Mouse (Mus musculus) small intestine, adult 2 months (tissue): ENCODE measurements around the gene Cpeb2. TPM values are rescaled to one million over a fixed set of nuclear protein-coding genes. Genes with fewer than 3 reads are reported as not detected.

Experiments
- H3K27ac ChIP-seq: fragments of 200-500 bp; 2 replicates; pipeline ENCODE4 v1.5.1; 2012; ENCODE audit warnings: low read depth, low read length, control low read depth, inconsistent platforms; ENCODE audit not compliant: insufficient read depth
- H3K27me3 ChIP-seq: fragments of 200-500 bp; 2 replicates; pipeline ENCODE4 v1.6.1; 2012; ENCODE audit warnings: mild to moderate bottlenecking, moderate library complexity, low read length, inconsistent platforms; ENCODE audit not compliant: control insufficient read depth, insufficient read depth
- H3K36me3 ChIP-seq: fragments of 200-500 bp; 2 replicates; pipeline ENCODE4 v1.6.1; 2012; ENCODE audit warnings: mild to moderate bottlenecking, low read length, control low read depth, inconsistent platforms; ENCODE audit not compliant: control insufficient read depth, insufficient read depth
- H3K4me1 ChIP-seq: fragments of 200-500 bp; 2 replicates; pipeline ENCODE4 v1.6.1; 2012; ENCODE audit warnings: low read length, inconsistent platforms, mixed read lengths; ENCODE audit not compliant: control insufficient read depth, insufficient read depth, insufficient read length
- H3K4me3 ChIP-seq: fragments of 200-500 bp; 2 replicates; pipeline ENCODE4 v1.5.1; 2012; ENCODE audit warnings: low read depth, mild to moderate bottlenecking, control low read depth, inconsistent platforms, low read length, moderate library complexity
- CTCF ChIP-seq: fragments of 200-500 bp; IDR thresholded peaks from 2 replicates; pipeline ENCODE4 v1.5.1; 2012; ENCODE audit warnings: low read depth, mild to moderate bottlenecking, control low read depth, inconsistent platforms, low read length, moderate library complexity, mixed read lengths; ENCODE audit not compliant: insufficient replicate concordance, insufficient read length; ENCODE audit errors: extremely low read depth
- POLR2A ChIP-seq: fragments of 200-500 bp; IDR thresholded peaks from 2 replicates; pipeline ENCODE4 v1.6.1; 2012; ENCODE audit warnings: low read depth, mild to moderate bottlenecking, control low read depth, inconsistent platforms, low read length, moderate library complexity
- WGBS: fragments of 180-500 bp; shearing (Covaris S2); methylation state at CpG from one replicate; pipeline ENCODE4 v1.1.7; 2018; 5-methylcytosine and 5-hydroxymethylcytosine counted together
- polyA plus RNA-seq: library from polyadenylated mRNA; depleted of rRNA; stranded (reverse); fragments of >200 nt; gene quantifications from 2 replicates; pipeline ENCODE4 v1.2.3, GENCODE M21; 2012

Cpeb2 gene
- polyA plus RNA-seq, 1 experiment: 54.3 TPM

DNA sequence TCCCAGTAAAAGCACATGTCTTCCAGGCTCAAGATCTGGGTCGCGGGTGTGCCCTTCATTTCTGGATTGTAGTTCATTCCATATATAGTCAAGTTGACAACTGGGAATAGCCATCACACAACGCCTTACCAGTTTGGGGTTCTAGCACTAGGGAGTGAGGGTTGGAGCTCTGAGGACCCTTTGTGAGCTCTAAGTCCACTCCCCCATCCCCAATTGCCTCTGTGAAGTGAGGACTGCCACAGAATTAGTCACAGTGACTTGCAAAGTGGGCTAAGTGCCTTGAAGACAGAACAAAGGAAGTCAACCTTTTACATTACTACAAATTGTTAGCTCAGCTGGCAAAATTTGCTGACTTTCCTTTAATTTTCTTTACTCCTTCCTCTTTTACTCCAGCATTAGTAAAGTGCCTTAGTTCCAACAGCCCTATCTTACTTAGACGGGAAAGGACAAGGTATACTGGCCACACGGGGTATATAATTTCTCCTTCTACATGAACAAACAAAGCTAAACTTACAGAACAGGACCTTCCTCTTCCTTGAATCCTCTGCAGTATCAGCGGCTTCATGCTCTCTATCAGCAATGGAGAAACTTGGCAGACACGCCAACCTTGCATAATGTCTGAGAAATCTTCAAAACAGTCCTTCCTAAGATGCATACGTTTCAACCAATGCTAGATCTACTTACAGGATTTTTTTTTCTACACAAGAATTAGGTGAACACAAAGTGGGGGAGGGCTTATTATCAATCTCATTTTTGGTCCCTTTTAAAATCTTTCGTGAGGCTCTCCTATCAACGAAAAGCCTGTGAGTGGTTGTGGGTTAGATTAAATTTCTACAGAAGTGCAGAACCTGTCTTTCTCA lies 14.8 kb upstream of the Cpeb2 start:
- Histone ChIP-seq H3K27me3 (no peaks in the 10 kb centered on the region), H3K4me1 (peaks cover 9% of the 10 kb centered on the region; the same call in 1 of the 2 replicates), H3K36me3 (no peaks in the 10 kb centered on the region), H3K27ac (peak overlapping the region; percentile 66), H3K4me3 (no peak overlapping the region)
- no peak for TF ChIP-seq CTCF
- no peak for TF ChIP-seq POLR2A
- 28% methylated on average over 10 of the region's 10 CpGs for WGBS

DNA sequence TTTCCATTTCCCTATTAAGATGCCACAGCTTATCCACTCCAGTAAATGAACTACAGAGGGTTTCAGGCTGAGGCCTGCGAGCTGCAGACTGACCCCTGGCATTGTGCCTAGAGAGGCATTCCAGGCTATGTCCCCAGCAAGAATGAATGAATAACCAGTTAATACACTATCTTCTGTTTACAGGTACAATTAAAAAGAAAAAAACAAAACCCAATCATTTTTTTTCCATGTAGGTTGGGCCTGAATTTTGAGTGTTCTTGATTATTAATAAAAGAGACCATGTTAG lies 14.2 kb upstream of the Cpeb2 start:
- H3K4me3 ChIP-seq: no peak overlapping the region
- H3K36me3 ChIP-seq: no peaks in the 10 kb centered on the region
- H3K27me3 ChIP-seq: no peaks in the 10 kb centered on the region
- H3K27ac ChIP-seq: 0 out of 2 replicates have a peak overlapping the region, but pooled peaks have one; percentile 66
- 9% methylated on average over 1 of the region's 1 CpGs for WGBS
- H3K4me1 ChIP-seq: peaks cover 9% of the 10 kb centered on the region; the same call in 1 of the 2 replicates
- no peak for TF ChIP-seq POLR2A
- TF ChIP-seq CTCF: no peak

DNA sequence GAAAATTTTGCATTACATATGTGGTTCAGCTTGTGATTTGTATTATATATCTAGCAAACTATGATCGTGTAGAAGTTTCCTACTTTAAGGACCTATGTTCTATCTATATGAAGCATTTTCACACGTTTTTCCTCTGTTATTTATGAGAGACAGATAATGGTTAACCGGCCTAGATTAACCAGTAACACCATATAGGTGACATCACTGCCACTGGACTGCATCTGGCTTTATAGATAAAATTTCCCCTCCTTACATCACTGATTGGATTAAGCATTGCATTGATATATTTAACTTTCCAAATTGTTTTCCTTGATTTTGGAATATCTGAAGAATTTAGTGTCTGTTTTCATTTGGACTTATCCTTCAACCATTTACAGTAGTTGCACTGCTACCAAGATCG lies 9.6 kb upstream of the Cpeb2 start:
- peaks cover 4% of the 10 kb centered on the region; the same call in 1 of the 2 replicates for H3K4me1 ChIP-seq
- H3K4me3 ChIP-seq: no peak overlapping the region
- 57% methylated on average over 4 of the region's 4 CpGs for WGBS
- TF ChIP-seq POLR2A: no peak
- TF ChIP-seq CTCF: no peak
- no peaks in the 10 kb centered on the region for H3K36me3 ChIP-seq
- H3K27ac ChIP-seq: no peak overlapping the region
- H3K27me3 ChIP-seq: no peaks in the 10 kb centered on the region

DNA sequence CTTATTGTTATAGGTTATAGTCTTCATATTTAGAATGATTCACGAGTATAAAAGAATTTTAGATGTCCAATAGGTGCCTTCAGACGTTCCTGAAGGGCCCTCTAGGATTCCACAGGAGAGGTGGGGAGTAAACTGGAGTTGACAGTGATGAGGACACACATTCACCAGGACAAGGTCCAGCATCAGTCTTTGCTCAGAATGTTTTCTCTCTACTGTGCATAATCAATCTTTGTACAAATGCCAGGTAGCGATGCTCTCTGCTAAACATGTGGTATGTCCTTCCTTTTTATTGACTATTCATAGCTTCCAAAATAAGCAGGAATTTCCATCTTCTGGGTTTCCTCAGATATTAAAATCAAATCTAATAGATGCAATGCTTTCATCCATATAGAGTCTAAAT lies 8.7 kb upstream of the Cpeb2 start:
- peaks cover 2% of the 10 kb centered on the region; the same call in 1 of the 2 replicates for H3K4me1 ChIP-seq
- no peak overlapping the region for H3K27ac ChIP-seq
- WGBS: 79% methylated on average over 3 of the region's 3 CpGs
- TF ChIP-seq CTCF (no peak), POLR2A (no peak)
- H3K27me3 ChIP-seq: no peaks in the 10 kb centered on the region
- no peaks in the 10 kb centered on the region for H3K36me3 ChIP-seq
- H3K4me3 ChIP-seq: no peak overlapping the region

DNA sequence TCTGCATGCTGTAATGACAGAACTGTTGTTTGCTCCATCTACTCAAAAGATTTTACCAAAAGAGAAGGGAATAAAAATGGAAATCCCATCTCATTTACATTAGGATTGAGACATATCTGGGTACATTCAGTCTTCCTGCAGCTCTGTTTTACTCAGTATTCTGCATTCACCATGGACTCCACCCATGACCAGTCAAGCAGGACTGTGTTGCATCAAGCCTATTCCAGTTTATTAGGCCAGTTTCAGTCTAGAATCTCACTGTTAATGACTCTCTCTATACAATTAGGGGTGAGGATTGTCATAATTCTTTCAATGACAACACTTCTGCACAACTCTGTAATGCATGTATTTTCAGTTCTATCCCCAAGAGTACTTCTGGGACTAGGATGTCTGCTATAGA lies 6.8 kb upstream of the Cpeb2 start:
- H3K27me3 ChIP-seq: no peaks in the 10 kb centered on the region
- no peak for TF ChIP-seq CTCF
- no peak for TF ChIP-seq POLR2A

DNA sequence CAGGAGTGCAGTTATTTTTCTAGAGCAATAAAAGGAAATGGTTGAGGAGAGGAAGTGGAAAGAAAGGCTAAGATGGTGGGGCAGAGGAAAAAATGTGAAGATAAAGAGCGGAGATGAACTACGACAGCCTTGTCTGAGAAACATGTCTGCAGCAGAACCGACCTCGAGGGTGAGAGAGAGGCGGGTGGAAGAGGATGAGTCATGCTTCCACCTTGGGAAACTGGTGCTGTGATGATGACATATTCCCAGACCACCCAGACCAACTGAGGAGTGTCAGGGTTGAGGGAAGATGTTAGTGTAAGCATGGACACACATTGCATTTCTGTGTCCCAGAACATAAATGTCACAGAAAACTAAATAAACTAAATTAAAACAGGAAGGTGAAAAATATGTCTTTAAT lies 5.4 kb upstream of the Cpeb2 start:
- 57% methylated on average over 5 of the region's 5 CpGs for WGBS
- H3K27me3 ChIP-seq: no peaks in the 10 kb centered on the region
- no peak overlapping the region for H3K27ac ChIP-seq
- TF ChIP-seq CTCF (no peak), POLR2A (no peak)
- H3K36me3 ChIP-seq: no peaks in the 10 kb centered on the region
- H3K4me3 ChIP-seq: no peak overlapping the region
- no peaks in the 10 kb centered on the region for H3K4me1 ChIP-seq

More for the DNA sequence above, 6.8 kb upstream of the Cpeb2 start:
- no peak overlapping the region for H3K4me3 ChIP-seq
- H3K36me3 ChIP-seq: no peaks in the 10 kb centered on the region
- H3K27ac ChIP-seq: no peak overlapping the region
- H3K4me1 ChIP-seq: no peaks in the 10 kb centered on the region

DNA sequence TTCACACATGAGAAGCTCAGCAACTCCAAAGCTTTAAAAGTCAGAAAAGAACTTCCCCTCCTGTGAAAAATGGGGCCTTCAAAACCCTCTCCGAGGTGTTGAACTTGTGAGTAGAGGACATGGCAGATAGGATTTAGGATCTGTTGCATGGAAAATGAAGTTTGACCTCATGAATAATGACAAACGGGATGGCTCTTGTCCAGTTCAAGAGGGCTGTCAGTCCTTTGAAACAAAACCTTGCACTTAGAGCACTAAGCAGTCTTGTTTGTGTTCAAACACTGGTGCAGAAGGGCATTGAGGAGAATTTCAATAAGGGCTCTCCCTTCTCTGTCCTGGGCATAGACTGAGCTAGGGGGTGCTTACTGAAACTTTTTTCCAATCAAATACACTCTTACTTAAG lies 1.9 kb upstream of the Cpeb2 start:
- Histone ChIP-seq H3K27me3 (no peaks in the 10 kb centered on the region), H3K4me1 (no peaks in the 10 kb centered on the region), H3K36me3 (no peaks in the 10 kb centered on the region), H3K27ac (no peak overlapping the region), H3K4me3 (no peak overlapping the region)
- no peak for TF ChIP-seq POLR2A
- TF ChIP-seq CTCF: no peak
- WGBS: 61% methylated on average over 2 of the region's 2 CpGs
